Mouse (Mus musculus): ENCODE measurements around the gene Tmigd3.

Gene Tmigd3

GRCm38 (mm10) chr3:105928195-105928569, 57.5 kb downstream of the Tmigd3 start:
- ATAC-seq (ENCODE audit: insufficient number of reproducible peaks, low FRiP score, low TSS enrichment): no peak

DNA sequence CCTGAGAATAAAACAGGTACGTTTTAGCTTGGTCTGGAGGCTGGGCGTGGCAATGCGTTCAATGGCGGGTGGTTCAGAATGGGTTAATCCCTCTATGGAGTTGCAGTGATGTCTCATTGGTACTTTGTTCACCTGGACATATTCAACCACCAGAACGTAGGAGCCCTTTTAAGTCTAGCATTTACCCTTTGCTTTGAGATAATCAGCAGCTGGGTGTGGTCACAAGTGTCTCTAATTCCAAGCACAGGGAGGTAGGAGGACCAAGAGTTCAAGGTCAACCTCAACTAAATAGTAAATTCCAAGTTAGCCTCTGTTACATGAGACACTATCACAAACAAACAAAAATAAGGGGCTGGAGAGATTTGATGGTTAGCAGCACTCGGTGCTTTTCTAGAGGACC, 58.1 kb downstream of the Tmigd3 start:
- ATAC-seq (ENCODE audit: insufficient number of reproducible peaks, low FRiP score, low TSS enrichment): no peak

- no peak for ATAC-seq (ENCODE audit: insufficient number of reproducible peaks, low FRiP score, low TSS enrichment)
These were observed 59.1 kb downstream of the Tmigd3 start for GRCm38 (mm10) chr3:105929821-105930220.

DNA sequence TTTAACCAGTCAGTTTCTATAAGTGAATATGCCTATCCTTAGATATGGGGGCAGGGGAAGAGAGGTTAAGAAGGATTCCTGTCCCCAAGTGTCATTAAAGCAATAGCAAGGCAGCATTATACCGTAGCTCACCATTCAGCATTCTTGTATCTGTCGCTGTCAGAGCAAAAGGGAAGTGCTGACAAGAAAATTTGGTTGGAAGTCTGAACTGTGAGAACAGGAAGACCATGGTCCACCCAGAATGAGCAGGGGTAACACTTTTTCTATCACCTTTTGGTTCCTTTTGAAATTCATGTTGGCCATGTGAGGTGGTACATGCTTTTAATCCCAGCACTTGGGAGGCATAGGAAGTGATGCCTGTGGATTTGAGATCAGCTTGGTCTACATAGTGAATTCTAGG, 60.4 kb downstream of the Tmigd3 start:
- no peak for ATAC-seq (ENCODE audit: insufficient number of reproducible peaks, low FRiP score, low TSS enrichment)

GRCm38 (mm10) chr3:105932240-105933071, 61.8 kb downstream of the Tmigd3 start, which contains the start of gene I830077J02Rik:
Gene I830077J02Rik (minus strand): TSS chr3:105932664.
- no peak for ATAC-seq (ENCODE audit: insufficient number of reproducible peaks, low FRiP score, low TSS enrichment)

DNA sequence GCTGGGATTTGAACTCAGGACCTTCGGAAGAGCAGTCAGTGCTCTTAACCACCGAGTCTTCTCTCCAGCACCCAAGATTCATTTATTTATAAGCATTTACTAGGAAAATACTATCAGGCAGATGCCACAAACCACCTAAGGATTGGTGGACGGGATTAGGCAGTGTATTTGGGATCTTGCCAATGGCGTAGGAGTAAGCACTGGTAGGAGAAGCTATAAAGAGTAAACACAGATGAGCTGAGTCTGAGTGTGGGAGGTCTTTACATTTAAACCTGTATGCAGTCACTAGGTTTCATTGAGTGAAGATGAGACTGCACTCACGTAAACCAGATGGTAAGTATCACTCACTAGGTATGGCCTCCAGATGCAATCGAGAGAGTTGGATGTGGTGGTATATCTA, 63.2 kb downstream of the Tmigd3 start:
- ATAC-seq (ENCODE audit: insufficient number of reproducible peaks, low FRiP score, low TSS enrichment): no peak

GRCm38 (mm10) chr3:105935033-105935432, 64.3 kb downstream of the Tmigd3 start:
- no peak for ATAC-seq (ENCODE audit: insufficient number of reproducible peaks, low FRiP score, low TSS enrichment)

DNA sequence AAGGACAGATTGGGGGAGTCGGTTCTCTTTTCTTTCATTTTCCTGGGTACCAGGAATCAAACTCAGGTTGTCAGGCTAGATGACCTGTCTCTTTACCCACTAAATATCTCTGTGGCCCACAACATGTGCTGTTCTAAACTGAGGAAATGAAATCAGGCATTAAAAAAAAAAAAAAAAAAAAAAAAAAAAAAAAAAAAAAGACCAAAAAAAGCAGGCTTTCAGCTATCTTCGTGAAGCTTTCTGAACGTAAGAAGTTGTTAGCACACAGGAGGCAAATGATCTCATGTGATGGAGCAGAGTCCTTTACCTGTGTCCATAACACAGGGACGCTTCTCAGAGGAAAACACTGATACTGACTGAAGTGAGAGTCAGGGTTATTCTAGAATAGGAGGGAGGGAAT, 65.4 kb downstream of the Tmigd3 start:
- no peak for ATAC-seq (ENCODE audit: insufficient number of reproducible peaks, low FRiP score, low TSS enrichment)

- no peak for ATAC-seq (ENCODE audit: insufficient number of reproducible peaks, low FRiP score, low TSS enrichment)
These were observed 80.6 kb downstream of the Tmigd3 start for GRCm38 (mm10) chr3:105951348-105951747.

DNA sequence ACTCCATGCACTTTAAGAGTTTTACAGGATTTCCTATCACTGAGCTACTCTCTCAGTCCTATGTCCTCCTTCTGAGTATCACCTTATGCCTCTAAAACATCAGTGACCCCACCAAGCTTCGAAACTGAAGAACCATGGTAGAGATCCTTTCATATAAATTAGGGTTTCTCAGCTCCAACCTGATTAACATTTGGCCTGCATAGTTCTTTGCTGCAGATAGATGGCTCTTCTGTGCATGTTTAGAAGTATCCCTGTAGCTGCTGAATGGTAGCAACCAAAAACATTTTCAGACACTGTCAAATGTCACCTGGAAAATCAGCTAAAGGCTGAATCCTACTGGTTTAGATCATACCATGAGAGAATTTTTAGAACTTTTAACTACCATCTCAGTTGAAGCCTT, 86.5 kb downstream of the Tmigd3 start:
- ATAC-seq (ENCODE audit: insufficient number of reproducible peaks, low FRiP score, low TSS enrichment): no peak

GRCm38 (mm10) chr3:105958204-105958603, 87.5 kb downstream of the Tmigd3 start:
- ATAC-seq (ENCODE audit: insufficient number of reproducible peaks, low FRiP score, low TSS enrichment): no peak

DNA sequence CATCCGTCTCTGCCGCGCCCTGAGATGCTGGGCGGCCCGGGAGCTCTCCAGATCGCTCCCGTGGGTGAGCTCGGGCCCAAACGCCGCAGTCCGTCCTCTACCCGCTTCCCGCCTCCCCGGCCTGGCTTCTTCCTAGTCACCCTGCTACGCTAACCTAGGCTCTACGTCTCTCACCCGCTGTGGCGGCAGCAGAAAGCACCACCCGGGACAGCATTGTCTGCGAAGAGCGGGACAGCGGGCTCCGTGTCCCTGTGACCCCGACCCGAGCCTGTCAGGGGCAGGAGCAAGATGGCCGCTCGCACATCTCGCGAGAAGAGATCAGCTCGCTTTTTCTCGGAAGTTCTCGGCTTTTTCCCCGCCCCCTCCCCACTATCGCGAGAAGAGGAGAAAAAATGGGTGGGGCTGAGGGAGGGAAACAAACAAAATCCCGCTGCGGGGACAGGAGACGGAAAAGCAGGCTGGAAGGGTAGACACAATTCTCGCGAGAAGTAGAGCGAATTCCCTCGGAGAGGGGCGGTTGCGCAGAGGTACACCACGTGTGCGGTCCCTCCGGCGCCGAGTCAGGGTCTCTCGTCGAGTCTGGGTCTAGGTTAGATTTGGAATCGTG, 88.4 kb downstream of the Tmigd3 start, which contains the start of gene Wdr77:
Gene Wdr77 (plus strand): TSS at position 396 of the 607 bp plus-strand sequence.
- peak; percentile 89 for ATAC-seq (ENCODE audit: insufficient number of reproducible peaks, low FRiP score, low TSS enrichment)

- peak; percentile 67; the same call in 1 of the 2 replicates for ATAC-seq (ENCODE audit: insufficient number of reproducible peaks, low FRiP score, low TSS enrichment)
These were observed 88.9 kb downstream of the Tmigd3 start for GRCm38 (mm10) chr3:105959585-105959984.

- no peak for ATAC-seq (ENCODE audit: insufficient number of reproducible peaks, low FRiP score, low TSS enrichment)
These were observed 89.3 kb downstream of the Tmigd3 start, which contains the start of gene Atp5f1 for GRCm38 (mm10) chr3:105959999-105960398. Gene Atp5f1 (minus strand): TSS chr3:105960099.

DNA sequence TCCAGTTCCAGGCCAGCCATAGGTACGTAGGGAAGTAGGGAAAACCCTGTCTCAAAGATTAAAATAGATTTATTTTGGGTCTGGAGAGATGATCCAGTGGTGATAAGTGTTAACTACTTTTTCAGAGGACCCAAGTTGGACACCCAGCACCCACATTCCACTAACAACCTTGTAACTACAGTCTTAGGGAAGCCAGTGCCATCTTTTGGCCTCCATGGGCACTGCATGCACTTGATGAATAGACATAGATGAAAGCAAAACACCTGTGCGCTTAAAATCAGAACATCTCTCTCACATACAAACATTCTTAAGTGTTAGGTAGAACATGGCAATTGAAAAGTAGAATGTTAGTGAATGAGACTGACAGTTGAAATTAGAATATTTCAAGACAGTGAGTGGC, 90.0 kb downstream of the Tmigd3 start:
- no peak for ATAC-seq (ENCODE audit: insufficient number of reproducible peaks, low FRiP score, low TSS enrichment)

DNA sequence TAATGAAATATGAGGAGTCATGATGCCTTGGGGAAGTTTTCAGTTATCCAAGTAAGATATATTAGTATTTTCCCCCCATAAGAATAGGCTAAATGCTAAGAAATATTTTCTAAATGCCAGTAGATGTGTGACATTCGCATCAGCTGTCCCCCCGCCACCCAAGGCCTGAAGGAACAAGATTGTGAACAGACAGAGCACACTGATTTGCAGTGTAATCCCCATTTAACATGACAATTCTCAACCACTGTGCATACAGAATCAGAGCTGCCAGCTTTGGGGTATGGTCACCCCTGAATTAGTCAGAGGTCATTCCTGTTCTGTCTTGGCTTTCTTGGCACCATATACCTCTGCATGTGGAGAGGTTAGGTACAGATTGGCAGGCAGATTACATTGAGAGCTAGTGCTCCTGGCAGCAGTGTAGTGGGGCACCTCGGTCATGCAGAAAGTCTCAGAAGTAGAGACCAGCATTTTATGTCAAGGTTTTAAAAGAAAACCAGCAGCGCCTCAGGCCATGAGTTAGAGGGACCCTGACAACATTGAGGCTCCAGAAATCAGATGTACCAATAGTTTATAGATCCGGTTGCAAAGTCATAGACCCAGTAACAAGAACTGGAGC, 101.2 kb downstream of the Tmigd3 start:
- ATAC-seq (ENCODE audit: insufficient number of reproducible peaks, low FRiP score, low TSS enrichment): no peak

- no peak for ATAC-seq (ENCODE audit: insufficient number of reproducible peaks, low FRiP score, low TSS enrichment)
These were observed 102.7 kb downstream of the Tmigd3 start, which contains the start of gene Ovgp1 for GRCm38 (mm10) chr3:105973411-105973810. Gene Ovgp1 (plus strand): TSS chr3:105973711.
